Mouse (Mus musculus) stomach, postnatal 0 days (tissue): ENCODE data around the gene Cryab. TPM values are rescaled to one million over a fixed set of nuclear protein-coding genes. Genes with fewer than 3 reads are reported as not detected.

Experiments
- ATAC-seq: fragments of 200-750 bp; cut with Nextera tagmentation; 2 replicates; pipeline ENCODE4 v1.8.0; 2017; ENCODE audit not compliant: low FRiP score, low TSS enrichment
- DNase-seq: peaks from one replicate; pipeline ENCODE4 v3.0.0-alpha.2; 2016; ENCODE audit warnings: low spot score
- H3K27ac ChIP-seq: fragments of 300-500 bp; sonication (generic); replicated peaks from 2 replicates; pipeline ENCODE4 v1.5.1; 2014; ENCODE audit warnings: mild to moderate bottlenecking, control low read depth
- H3K27me3 ChIP-seq: fragments of 300-500 bp; sonication (generic); 2 replicates; pipeline ENCODE4 v1.6.1; 2014; ENCODE audit warnings: low read length; ENCODE audit not compliant: control insufficient read depth, insufficient read depth
- H3K36me3 ChIP-seq: fragments of 300-500 bp; sonication (generic); 2 replicates; pipeline ENCODE4 v1.6.1; 2014; ENCODE audit warnings: low read length, mixed read lengths; ENCODE audit not compliant: control insufficient read depth, insufficient read depth
- H3K4me1 ChIP-seq: fragments of 300-500 bp; sonication (generic); replicated peaks from 2 replicates; pipeline ENCODE4 v1.6.1; 2014; ENCODE audit warnings: antibody characterized with exemption; ENCODE audit not compliant: control insufficient read depth, insufficient read depth
- H3K4me2 ChIP-seq: fragments of 300-500 bp; sonication (generic); replicated peaks from 2 replicates; pipeline ENCODE4 v1.6.1; 2014; ENCODE audit warnings: low read depth, mild to moderate bottlenecking, control low read depth, moderate library complexity
- H3K4me3 ChIP-seq: fragments of 300-500 bp; sonication (generic); 2 replicates; pipeline ENCODE4 v1.5.1; 2014; ENCODE audit warnings: low read depth, low read length, control low read depth
- H3K9ac ChIP-seq: fragments of 300-500 bp; sonication (generic); 2 replicates; pipeline ENCODE4 v1.6.1; 2014; ENCODE audit warnings: mild to moderate bottlenecking, low read length, control low read depth, mixed read lengths
- H3K9me3 ChIP-seq: fragments of 300-500 bp; sonication (generic); 2 replicates; pipeline ENCODE4 v1.6.1; 2016; ENCODE audit warnings: low read length; ENCODE audit not compliant: control insufficient read depth
- CTCF ChIP-seq: IDR thresholded peaks from 2 replicates; pipeline ENCODE4 v1.5.1; 2016; ENCODE audit warnings: antibody characterized with exemption, low read depth, mild to moderate bottlenecking, moderate library complexity
- EP300 ChIP-seq: optimal IDR thresholded peaks from 2 replicates; pipeline ENCODE3; 2016; ENCODE audit warnings: antibody characterized with exemption
- WGBS: fragments of 180-500 bp; shearing (Covaris S2); extraction: QIAGEN DNeasy Blood & Tissue Kit; methylation state at CpG from one replicate; pipeline ENCODE4 v1.1.7; 2014; 5-methylcytosine and 5-hydroxymethylcytosine counted together
- polyA plus RNA-seq: library from polyadenylated mRNA; unstranded; fragments of >200 nt; fragmentation: Nextera tagmentation; extraction: Ambion mirVana; gene quantifications from 2 replicates; pipeline ENCODE4 v1.2.1, GENCODE M21; 2015

Cryab gene
- polyA plus RNA-seq, 1 experiment from 2014 or later, result 174 TPM

DNA sequence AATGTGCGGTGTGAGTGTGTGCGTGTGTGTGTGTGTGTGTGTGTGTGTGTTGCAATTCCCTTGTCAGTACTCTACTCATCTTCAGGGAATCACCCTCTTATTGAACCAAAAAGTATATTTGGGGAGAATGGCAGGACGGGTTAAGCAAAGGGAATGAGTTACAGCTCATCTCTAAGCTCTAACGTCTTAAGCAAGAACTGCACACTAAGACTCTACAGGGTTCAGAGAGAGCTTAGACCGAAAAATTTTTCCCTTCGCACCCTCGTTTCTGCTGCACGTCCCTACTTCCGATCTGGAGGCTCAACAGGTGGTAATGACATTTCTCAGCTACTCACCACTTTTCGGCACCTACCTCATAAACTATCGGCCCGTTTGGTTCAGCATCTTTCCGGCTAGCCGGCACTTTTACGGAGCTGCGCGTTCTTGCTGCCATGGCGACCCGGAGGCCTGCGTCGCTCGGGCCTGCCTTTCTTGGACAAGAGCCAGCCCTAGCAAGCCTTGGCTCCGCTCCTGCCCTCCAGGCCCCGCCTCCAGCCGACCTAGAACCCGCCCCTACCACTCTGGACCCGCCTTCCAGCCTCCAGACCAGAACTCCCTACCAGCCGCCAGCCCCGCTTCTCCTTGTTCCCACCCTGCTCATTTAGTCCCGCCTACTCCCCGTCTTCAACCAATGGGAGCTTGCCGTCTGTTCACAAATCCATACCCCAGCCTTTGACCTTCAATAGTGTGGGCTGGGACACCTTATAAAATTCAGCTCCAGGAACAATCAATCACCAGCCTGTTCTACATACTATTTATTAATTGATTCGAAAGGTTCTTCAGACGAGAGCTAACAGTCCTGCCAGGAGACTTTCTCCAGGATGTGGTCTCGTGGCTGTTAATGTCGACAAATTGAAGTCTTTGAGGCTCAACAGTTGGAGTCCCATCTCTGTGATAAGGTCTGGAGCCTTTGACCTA lies 11.9 kb upstream of the Cryab start, which contains the start of gene Dixdc1:
Gene Dixdc1 (minus strand): TSS at position 604 of the 957 bp plus-strand sequence.
- H3K4me1 ChIP-seq, result no peaks in the 10 kb centered on the region
- no peaks in the 10 kb centered on the region for H3K36me3 ChIP-seq
- H3K4me3 ChIP-seq, result no peak within 1 kb of the TSS
- H3K27ac ChIP-seq, result no peak within 1 kb of the TSS
- H3K4me2 ChIP-seq, result peak within 1 kb of the TSS; percentile 52
- no peaks in the 10 kb centered on the region for H3K27me3 ChIP-seq
- ATAC-seq (peak; percentile 98), DNase-seq (peak; percentile 98)
- 10% methylated on average over 36 of the region's 36 CpGs for WGBS
- no peak within 1 kb of the TSS for H3K9ac ChIP-seq
- TF ChIP-seq EP300 (no peak), CTCF (0 out of 2 replicates have a peak, but pooled peaks have one; percentile 1)
- H3K9me3 ChIP-seq, result no peaks in the 10 kb centered on the region

DNA sequence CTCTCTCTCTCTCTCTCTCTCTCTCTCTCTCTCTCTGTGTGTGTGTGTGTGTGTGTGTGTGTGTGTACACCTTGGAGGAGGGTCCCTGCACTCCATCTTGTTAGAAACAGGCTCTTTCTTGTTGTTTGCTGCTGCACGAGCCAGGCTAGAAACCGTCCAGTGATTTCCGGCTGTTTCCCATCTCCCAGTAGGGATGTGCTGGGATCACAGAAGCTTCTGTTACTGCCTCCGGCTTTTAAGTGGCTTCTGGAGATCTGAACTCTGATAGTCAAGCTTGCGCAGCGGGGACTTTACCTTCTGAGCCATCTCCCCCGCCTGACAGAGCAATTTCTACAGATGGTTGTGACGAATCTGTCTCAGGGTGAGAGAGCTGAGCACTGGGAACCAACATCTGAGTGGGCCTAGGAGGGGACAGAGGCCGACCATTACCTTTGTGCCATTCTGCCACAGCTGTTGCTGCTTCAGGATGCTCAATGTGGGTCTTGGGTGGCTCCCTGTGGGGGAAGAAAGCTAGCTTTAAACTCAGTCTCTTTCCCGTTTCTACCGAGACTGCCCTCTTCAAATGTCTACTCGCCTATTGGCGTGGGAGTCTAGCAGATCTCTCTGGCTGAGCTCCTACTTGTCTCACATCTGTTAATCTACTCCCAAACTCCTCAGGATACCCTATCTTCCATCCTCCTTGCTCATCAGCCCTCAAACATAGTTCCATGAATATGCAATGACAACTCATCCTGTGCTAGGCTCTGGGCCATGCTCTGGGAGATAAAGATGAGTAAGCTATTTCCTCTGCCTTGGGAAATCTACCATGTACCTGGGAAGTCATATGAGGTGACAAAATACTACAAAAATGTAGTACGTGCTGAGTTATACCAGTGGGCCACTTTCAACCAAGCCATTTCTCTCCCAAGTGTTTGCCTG lies 10.0 kb upstream of the Cryab start:
- no peak for ATAC-seq
- H3K4me3 ChIP-seq, result no peak overlapping the region
- no peaks in the 10 kb centered on the region for H3K4me1 ChIP-seq
- H3K9me3 ChIP-seq, result no peaks in the 10 kb centered on the region
- no peak for TF ChIP-seq EP300
- no peak for TF ChIP-seq CTCF
- H3K27me3 ChIP-seq, result no peaks in the 10 kb centered on the region
- H3K9ac ChIP-seq, result no peak overlapping the region
- H3K4me2 ChIP-seq, result no peak overlapping the region
- no peak for DNase-seq
- H3K27ac ChIP-seq, result no peak overlapping the region
- no peaks in the 10 kb centered on the region for H3K36me3 ChIP-seq
- WGBS, result 92% methylated on average over 14 of the region's 14 CpGs

DNA sequence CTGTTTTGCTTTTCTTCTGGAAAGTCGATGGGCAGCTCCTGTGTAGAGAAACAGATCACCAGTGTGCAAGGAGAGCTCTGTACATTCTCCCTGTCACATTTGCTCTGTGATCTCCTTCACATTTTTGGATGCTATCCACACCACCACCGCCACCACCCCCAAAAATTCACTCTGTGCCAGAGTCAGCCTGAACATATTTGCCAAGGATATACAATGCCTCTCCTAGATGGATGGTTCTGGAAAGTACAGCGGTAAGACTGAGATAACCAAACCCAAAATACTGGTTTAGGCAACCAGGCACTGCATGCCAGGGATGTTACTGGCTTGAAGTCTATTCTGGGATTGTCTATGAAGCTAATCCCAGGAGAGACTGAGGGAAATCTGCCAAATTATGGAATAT lies 8.9 kb upstream of the Cryab start:
- DNase-seq (no peak), ATAC-seq (no peak)
- Histone ChIP-seq H3K4me3 (no peak overlapping the region), H3K27me3 (no peaks in the 10 kb centered on the region), H3K4me2 (no peak overlapping the region), H3K9ac (no peak overlapping the region), H3K27ac (no peak overlapping the region), H3K36me3 (no peaks in the 10 kb centered on the region), H3K4me1 (no peaks in the 10 kb centered on the region), H3K9me3 (no peaks in the 10 kb centered on the region)
- 66% methylated on average over 3 of the region's 3 CpGs for WGBS
- TF ChIP-seq CTCF (no peak), EP300 (no peak)

DNA sequence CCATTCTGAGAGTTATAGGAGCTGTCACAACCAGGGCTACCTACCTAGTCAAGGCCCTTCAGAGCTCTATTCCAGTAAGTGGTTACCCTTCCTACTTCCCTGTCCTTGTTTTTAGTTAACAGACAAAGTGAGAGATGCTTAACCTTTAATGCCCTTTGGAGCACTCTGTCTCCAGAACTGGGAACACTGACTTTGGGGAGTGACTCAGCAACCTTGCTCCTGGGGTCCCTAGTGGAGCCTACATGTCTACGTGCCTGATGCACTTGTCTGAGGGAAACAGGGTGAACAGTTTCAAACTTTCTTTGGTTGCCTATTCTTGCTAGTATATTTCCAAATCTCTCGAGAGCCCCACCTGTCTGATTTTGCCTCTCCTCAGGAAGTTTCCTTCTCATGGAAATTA lies 8.4 kb upstream of the Cryab start:
- TF ChIP-seq CTCF, result no peak
- TF ChIP-seq EP300, result no peak
- no peak for ATAC-seq
- H3K9ac ChIP-seq, result no peak overlapping the region
- no peak overlapping the region for H3K4me3 ChIP-seq
- H3K27ac ChIP-seq, result no peak overlapping the region
- no peak for DNase-seq
- H3K4me1 ChIP-seq, result no peaks in the 10 kb centered on the region
- H3K4me2 ChIP-seq, result no peak overlapping the region
- H3K27me3 ChIP-seq, result no peaks in the 10 kb centered on the region
- WGBS, result 63% methylated on average over 2 of the region's 2 CpGs
- H3K9me3 ChIP-seq, result no peaks in the 10 kb centered on the region
- H3K36me3 ChIP-seq, result no peaks in the 10 kb centered on the region

DNA sequence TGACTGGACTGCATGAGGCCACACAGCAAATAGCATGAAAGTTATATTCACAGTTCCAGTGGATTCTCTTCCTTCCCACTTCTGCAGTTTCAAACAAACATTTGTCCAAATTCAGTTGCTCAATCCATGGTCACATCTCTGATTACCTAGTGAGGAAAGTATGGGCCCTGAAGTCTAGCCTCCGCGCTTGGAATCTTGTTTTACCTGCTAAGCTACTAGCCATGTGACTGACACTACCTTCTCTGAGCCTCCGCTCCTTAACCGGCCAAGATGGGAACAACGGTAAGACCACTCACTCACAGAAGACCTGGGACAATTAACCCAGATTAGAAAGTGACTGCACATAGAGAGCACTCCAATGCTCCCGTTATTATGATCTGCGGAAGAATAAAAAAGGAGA lies 5.3 kb upstream of the Cryab start:
- 10% methylated on average over 7 of the region's 7 CpGs for WGBS
- peak; percentile 65 for ATAC-seq
- no peaks in the 10 kb centered on the region for H3K27me3 ChIP-seq
- H3K4me2 ChIP-seq, result peak overlapping the region; percentile 66
- no peaks in the 10 kb centered on the region for H3K9me3 ChIP-seq
- peak overlapping the region; percentile 49 for H3K4me3 ChIP-seq
- H3K9ac ChIP-seq, result peak overlapping the region; percentile 73
- DNase-seq, result peak; percentile 61
- H3K27ac ChIP-seq, result peak overlapping the region; percentile 94
- no peaks in the 10 kb centered on the region for H3K36me3 ChIP-seq
- H3K4me1 ChIP-seq, result no peaks in the 10 kb centered on the region
- no peak for TF ChIP-seq EP300
- no peak for TF ChIP-seq CTCF
